Mouse (Mus musculus) midbrain, embryonic 16.5 days (tissue): ENCODE results near the gene Mmp27. TPM values are rescaled to one million over a fixed set of nuclear protein-coding genes. Genes with fewer than 3 reads are reported as not detected.

Experiments used
- ATAC-seq: fragments of 200-750 bp; cut with Nextera tagmentation; 2 replicates; pipeline ENCODE4 v1.8.0; 2017; ENCODE audit warnings: moderate TSS enrichment
- H3K27ac ChIP-seq: fragments of 300-500 bp; sonication (generic); 2 replicates; pipeline ENCODE4 v1.5.1; 2014; ENCODE audit warnings: mild to moderate bottlenecking, low read length, mixed read lengths
- H3K27me3 ChIP-seq: fragments of 300-500 bp; sonication (generic); 2 replicates; pipeline ENCODE4 v1.6.1; 2014; ENCODE audit warnings: low read depth, low read length, mixed read lengths; ENCODE audit not compliant: control insufficient read depth, insufficient read depth
- H3K36me3 ChIP-seq: fragments of 300-500 bp; sonication (generic); 2 replicates; pipeline ENCODE4 v1.6.1; 2014; ENCODE audit warnings: mild to moderate bottlenecking, low read length, moderate library complexity, mixed read lengths; ENCODE audit not compliant: control insufficient read depth, insufficient read depth
- H3K4me1 ChIP-seq: fragments of 300-500 bp; sonication (generic); 2 replicates; pipeline ENCODE4 v1.6.1; 2014; ENCODE audit warnings: mild to moderate bottlenecking, low read length, mixed read lengths; ENCODE audit not compliant: control insufficient read depth, insufficient read depth
- H3K4me2 ChIP-seq: fragments of 300-500 bp; sonication (generic); 2 replicates; pipeline ENCODE4 v1.6.1; 2014; ENCODE audit warnings: mild to moderate bottlenecking, low read length, mixed read lengths
- H3K4me3 ChIP-seq: fragments of 300-500 bp; sonication (generic); 2 replicates; pipeline ENCODE4 v1.5.1; 2014; ENCODE audit warnings: low read depth, mild to moderate bottlenecking, low read length, moderate library complexity, mixed read lengths
- H3K9ac ChIP-seq: fragments of 300-500 bp; sonication (generic); 2 replicates; pipeline ENCODE4 v1.6.1; 2014; ENCODE audit warnings: low read depth, low read length, mixed read lengths
- H3K9me3 ChIP-seq: fragments of 300-500 bp; sonication (generic); replicated peaks from 2 replicates; pipeline ENCODE4 v1.6.1; 2014; ENCODE audit warnings: mild to moderate bottlenecking, low read length, mixed read lengths; ENCODE audit not compliant: control insufficient read depth, poor library complexity, severe bottlenecking
- WGBS: fragments of 180-500 bp; shearing (Covaris S2); extraction: QIAGEN DNeasy Blood & Tissue Kit; methylation state at CpG from one replicate; pipeline ENCODE4 v1.1.7; 2014; 5-methylcytosine and 5-hydroxymethylcytosine counted together
- polyA plus RNA-seq: library from polyadenylated mRNA; unstranded; fragments of >200 nt; fragmentation: Nextera tagmentation; extraction: Ambion mirVana; gene quantifications from 2 replicates; pipeline ENCODE4 v1.2.1, GENCODE M21; 2015

Gene Mmp27
- not detected in 2 replicates for polyA plus RNA-seq

DNA sequence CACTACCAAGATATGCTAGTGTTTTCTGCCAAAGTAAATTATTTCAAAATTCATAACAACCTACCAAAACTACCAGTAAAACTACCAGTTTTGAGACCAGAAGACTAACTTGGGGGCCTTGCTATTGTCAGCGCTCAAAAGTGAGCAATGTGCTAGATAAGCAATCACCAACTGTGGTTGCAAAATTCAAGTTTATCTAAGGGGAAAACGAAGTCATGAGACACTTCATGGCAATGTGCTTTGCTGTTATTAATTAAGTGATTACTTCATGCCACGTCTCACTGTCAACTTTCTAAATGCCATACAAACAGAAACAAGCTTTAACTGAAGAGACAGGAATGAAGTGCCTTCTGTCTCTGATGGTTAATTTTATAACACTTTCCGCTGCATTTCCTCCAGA lies at the start of gene Mmp27:
Gene Mmp27, plus strand, starts transcription at position 235 of the 400 bp plus-strand sequence.
- Histone ChIP-seq H3K27me3 (no peaks in the 10 kb centered on the region), H3K9me3 (no peaks in the 10 kb centered on the region), H3K4me3 (no peak within 1 kb of the TSS), H3K4me2 (no peak within 1 kb of the TSS), H3K4me1 (no peaks in the 10 kb centered on the region), H3K9ac (no peak within 1 kb of the TSS), H3K27ac (no peak within 1 kb of the TSS), H3K36me3 (no peaks in the 10 kb centered on the region)
- 80% methylated on average over 4 of the region's 4 CpGs for WGBS
- no peak for ATAC-seq

DNA sequence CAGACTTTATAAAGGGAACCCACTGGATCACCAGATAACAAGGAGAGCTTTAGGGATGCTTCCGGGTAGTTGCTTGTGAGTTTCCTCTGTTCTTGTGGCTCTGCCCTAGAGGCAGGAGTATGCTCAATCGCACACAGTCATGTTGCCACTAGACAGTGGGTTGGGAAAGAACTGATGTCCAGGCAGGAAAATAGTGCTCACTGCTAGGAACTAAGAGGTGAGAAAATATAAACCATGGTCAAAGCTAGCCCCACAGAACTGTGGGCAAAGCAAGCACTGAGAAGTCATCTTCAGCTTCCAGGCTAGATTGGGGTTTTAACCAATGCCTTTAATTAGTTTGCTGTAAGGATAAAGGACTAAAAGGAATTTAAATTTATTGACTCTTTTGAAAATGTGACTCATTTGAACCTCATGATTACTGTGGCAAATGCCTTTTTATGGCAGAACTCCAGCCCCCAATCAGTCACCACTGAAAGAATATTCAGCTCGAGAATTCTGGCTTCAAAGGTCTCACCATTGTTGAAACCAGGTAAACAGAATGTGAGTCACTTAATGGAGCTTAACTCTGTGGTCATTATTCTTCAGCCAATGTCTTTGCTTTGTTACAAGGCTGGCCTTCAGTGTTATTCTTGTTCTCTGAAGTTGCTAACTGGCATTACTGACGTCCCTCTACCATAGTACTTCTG lies 44.8 kb upstream of the Mmp27 start:
- H3K4me2 ChIP-seq: no peak overlapping the region
- no peak overlapping the region for H3K9ac ChIP-seq
- H3K4me1 ChIP-seq: no peaks in the 10 kb centered on the region
- WGBS: 74% methylated on average over 4 of the region's 4 CpGs
- no peak for ATAC-seq
- H3K4me3 ChIP-seq: no peak overlapping the region
- no peaks in the 10 kb centered on the region for H3K36me3 ChIP-seq
- no peaks in the 10 kb centered on the region for H3K27me3 ChIP-seq
- H3K27ac ChIP-seq: no peak overlapping the region
- no peaks in the 10 kb centered on the region for H3K9me3 ChIP-seq

DNA sequence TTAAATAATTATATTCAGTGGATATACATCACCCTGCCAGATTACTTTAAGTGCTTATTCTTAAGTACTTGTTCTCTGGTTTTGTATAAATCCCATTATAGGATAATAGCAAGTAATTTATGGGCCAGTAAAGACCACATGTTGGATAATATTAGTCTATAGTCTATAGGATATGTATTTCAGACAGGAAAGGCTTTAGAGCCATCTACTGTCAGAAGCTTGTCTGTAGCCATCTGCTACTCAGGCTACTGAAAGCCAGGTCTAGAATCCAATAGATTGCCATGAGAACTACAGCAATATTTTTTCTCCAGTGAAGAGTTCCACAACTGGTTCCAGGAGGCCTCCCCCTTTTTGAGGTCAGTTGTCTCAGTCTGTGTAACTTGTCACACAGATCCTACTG lies 28.4 kb upstream of the Mmp27 start:
- no peak overlapping the region for H3K4me2 ChIP-seq
- no peaks in the 10 kb centered on the region for H3K27me3 ChIP-seq
- no peaks in the 10 kb centered on the region for H3K36me3 ChIP-seq
- H3K9me3 ChIP-seq: no peaks in the 10 kb centered on the region
- no peaks in the 10 kb centered on the region for H3K4me1 ChIP-seq
- no peak for ATAC-seq
- H3K27ac ChIP-seq: no peak overlapping the region
- no peak overlapping the region for H3K9ac ChIP-seq
- no peak overlapping the region for H3K4me3 ChIP-seq

DNA sequence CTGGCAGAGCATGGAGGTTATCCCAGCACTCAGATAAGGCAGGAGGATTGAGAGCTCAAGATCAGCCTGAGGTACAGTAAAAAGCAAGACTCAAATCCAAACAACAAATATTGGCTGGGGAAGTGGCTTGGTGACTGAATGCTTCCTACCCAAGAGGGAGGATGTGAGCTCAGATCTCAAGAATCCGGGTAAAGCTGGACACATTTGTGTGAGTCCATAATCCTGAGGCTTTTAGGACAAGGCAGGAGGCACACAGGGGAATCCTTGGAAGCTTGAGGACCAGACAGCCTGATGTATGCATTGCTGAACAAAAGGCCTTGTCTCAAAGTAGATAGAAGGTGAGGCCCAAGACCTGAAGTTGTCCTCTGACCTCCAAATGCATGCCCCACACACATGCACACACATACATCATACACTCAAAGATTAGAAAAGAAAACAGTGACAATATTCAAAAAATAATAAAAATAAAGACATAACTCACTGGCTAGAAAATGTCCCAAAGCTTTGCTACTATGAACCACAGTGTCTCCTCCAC lies 26.2 kb upstream of the Mmp27 start:
- no peak overlapping the region for H3K4me3 ChIP-seq
- no peaks in the 10 kb centered on the region for H3K27me3 ChIP-seq
- no peak overlapping the region for H3K27ac ChIP-seq
- H3K4me1 ChIP-seq: no peaks in the 10 kb centered on the region
- no peaks in the 10 kb centered on the region for H3K36me3 ChIP-seq
- ATAC-seq: no peak
- WGBS: 73% methylated on average over 1 of the region's 1 CpGs
- no peaks in the 10 kb centered on the region for H3K9me3 ChIP-seq
- H3K9ac ChIP-seq: no peak overlapping the region
- H3K4me2 ChIP-seq: no peak overlapping the region

DNA sequence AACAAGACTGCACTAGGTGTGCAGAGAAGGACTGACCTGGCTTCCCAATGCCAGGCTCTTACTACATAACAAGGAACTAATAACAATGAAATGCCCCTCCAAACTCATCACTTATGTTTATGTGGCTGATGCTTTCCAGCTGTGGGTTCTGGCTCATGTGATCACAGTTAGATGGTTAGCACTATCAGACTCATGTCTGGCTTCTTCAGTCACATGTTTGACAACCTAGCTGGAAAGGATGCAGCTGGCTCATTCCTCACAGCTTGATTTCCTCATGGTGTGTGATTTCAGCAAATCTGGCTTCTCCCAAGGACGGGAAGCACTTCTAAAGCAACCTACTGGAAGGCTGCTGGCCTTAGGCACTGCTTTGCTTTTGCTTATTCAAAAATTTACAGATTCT lies 25.7 kb upstream of the Mmp27 start:
- H3K27ac ChIP-seq: no peak overlapping the region
- H3K4me1 ChIP-seq: no peaks in the 10 kb centered on the region
- no peak overlapping the region for H3K4me3 ChIP-seq
- H3K9me3 ChIP-seq: no peaks in the 10 kb centered on the region
- no peaks in the 10 kb centered on the region for H3K36me3 ChIP-seq
- no peak overlapping the region for H3K4me2 ChIP-seq
- WGBS: 59% methylated on average over 1 of the region's 1 CpGs
- no peak for ATAC-seq
- H3K27me3 ChIP-seq: no peaks in the 10 kb centered on the region
- H3K9ac ChIP-seq: no peak overlapping the region

DNA sequence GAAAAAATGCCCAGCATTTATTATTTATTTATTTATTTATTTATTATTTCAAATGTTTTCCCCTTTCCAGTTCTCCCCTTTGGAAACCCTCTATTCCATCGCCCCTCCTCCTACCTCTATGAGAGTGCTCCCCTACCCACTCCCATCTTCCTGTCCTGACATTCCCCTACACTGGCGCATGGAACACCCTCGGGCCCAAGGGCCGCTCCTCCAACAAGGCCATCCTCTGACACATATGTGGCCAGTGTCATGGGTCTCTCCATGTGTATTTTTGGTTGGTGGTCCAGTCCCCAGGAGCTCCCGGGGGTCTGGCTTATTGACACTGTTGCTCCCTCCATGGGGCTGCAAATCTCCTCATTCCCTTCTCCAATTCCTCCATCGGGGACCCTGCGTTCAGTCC lies 25.3 kb upstream of the Mmp27 start:
- no peak overlapping the region for H3K4me2 ChIP-seq
- H3K9ac ChIP-seq: no peak overlapping the region
- no peaks in the 10 kb centered on the region for H3K27me3 ChIP-seq
- no peak for ATAC-seq
- no peak overlapping the region for H3K27ac ChIP-seq
- no peaks in the 10 kb centered on the region for H3K4me1 ChIP-seq
- H3K4me3 ChIP-seq: no peak overlapping the region
- no peaks in the 10 kb centered on the region for H3K9me3 ChIP-seq
- WGBS: 93% methylated on average over 7 of the region's 7 CpGs
- H3K36me3 ChIP-seq: no peaks in the 10 kb centered on the region

DNA sequence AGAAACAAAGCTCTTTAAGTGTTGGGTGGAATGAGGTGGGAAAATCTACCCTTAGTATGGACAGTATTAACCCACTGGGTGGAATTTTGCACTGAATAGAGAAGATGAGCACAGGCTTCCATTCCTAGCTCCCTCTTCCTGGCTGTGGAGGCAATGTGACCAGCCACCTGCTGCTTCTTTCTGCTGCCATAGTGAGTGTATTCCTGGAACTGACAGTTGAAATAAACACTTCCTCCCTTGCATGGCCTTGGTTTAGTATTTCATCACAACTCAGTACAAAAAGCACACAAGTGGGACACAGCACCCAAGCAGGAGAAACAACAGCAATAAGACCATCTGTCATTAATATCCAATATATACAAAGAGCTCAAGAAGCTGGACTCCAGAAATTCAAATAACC lies 19.3 kb upstream of the Mmp27 start:
- Histone ChIP-seq H3K9ac (no peak overlapping the region), H3K36me3 (no peaks in the 10 kb centered on the region), H3K27ac (no peak overlapping the region), H3K9me3 (no peaks in the 10 kb centered on the region), H3K4me1 (no peaks in the 10 kb centered on the region), H3K4me2 (no peak overlapping the region), H3K27me3 (no peaks in the 10 kb centered on the region), H3K4me3 (no peak overlapping the region)
- ATAC-seq: no peak

DNA sequence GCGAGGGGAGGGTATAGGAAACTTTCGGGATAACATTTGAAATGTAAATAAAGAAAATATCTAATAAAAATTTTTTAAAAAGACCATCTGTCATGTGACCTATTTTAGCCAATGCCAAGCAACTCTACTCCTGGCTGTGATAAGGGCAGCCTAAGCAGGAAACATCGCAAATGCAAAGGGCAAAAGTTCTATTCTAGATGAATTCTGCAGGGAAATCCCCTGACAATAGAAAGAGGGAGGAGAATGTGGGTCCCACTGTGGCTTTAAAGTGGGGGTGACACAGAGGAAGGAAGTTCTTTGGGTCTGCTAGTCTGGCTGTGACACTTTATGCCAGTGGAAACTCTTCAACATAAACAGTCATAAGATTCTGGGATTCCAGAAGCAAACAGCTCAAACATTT lies 17.7 kb upstream of the Mmp27 start:
- Histone ChIP-seq H3K9me3 (no peaks in the 10 kb centered on the region), H3K27me3 (no peaks in the 10 kb centered on the region), H3K36me3 (no peaks in the 10 kb centered on the region), H3K4me3 (no peak overlapping the region), H3K9ac (no peak overlapping the region), H3K27ac (no peak overlapping the region), H3K4me1 (no peaks in the 10 kb centered on the region), H3K4me2 (no peak overlapping the region)
- no peak for ATAC-seq
- WGBS: 79% methylated on average over 3 of the region's 3 CpGs

DNA sequence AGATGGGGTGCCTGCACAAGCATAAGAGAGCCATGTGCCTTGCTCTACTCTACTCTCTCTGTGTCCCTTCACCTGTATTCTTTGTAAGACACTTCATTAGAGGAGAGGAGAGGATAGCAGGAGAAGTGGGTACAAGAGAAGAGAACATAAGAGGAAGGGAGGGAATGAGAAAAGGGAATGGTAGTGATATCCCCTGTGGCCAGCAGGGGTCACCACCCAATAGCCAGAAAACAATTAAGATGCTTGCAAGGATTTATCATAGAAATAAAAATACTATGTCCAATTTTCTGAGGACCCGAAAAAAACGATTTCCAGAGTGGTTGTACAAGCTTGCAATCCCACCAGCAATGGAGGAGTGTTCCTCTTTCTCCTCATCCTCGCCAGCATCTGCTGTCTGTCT lies 16.8 kb upstream of the Mmp27 start:
- no peaks in the 10 kb centered on the region for H3K27me3 ChIP-seq
- H3K9me3 ChIP-seq: no peaks in the 10 kb centered on the region
- no peak overlapping the region for H3K4me3 ChIP-seq
- WGBS: 38% methylated on average over 3 of the region's 3 CpGs
- ATAC-seq: no peak
- no peak overlapping the region for H3K4me2 ChIP-seq
- H3K4me1 ChIP-seq: no peaks in the 10 kb centered on the region
- H3K36me3 ChIP-seq: no peaks in the 10 kb centered on the region
- H3K9ac ChIP-seq: no peak overlapping the region
- no peak overlapping the region for H3K27ac ChIP-seq
